Mouse (Mus musculus) erythroblast, embryonic 14.5 days (primary cell): ENCODE data around the gene Fndc7.

Experiments
- GATA1 ChIP-seq: IDR thresholded peaks from 2 replicates; pipeline ENCODE4 v1.6.1; 2012; ENCODE audit warnings: low read length, inconsistent platforms, mixed read lengths
- TAL1 ChIP-seq: IDR thresholded peaks from 3 replicates; pipeline ENCODE4 v1.6.1; 2012; ENCODE audit warnings: low read length, inconsistent platforms, mixed read lengths

- TF ChIP-seq GATA1 (no peak), TAL1 (no peak)
Measured at GRCm38 (mm10) chr3:108879836-108880435, 9.9 kb downstream of the Fndc7 start.
